Mouse (Mus musculus) neural tube, embryonic 11.5 days (tissue): ENCODE data around the gene Glrx5. TPM values are rescaled to one million over a fixed set of nuclear protein-coding genes. Genes with fewer than 3 reads are reported as not detected.
A peak's percentile ranks its signal among the peaks of the same experiment; 100 is the strongest.

Source experiments
- ATAC-seq: fragments of 200-750 bp; cut with Nextera tagmentation; 2 replicates; pipeline ENCODE4 v1.8.0; 2017; ENCODE audit warnings: moderate number of reproducible peaks, mild to moderate bottlenecking, moderate TSS enrichment, moderate library complexity; ENCODE audit not compliant: insufficient read depth, low FRiP score, low TSS enrichment
- DNase-seq: peaks from one replicate; pipeline ENCODE4 v3.0.0-alpha.2; 2015; ENCODE audit warnings: low spot score
- H3K27ac ChIP-seq: fragments of 300-500 bp; sonication (generic); 2 replicates; pipeline ENCODE4 v1.5.1; 2014; ENCODE audit warnings: low read depth, mild to moderate bottlenecking, low read length
- H3K27me3 ChIP-seq: fragments of 300-500 bp; sonication (generic); 2 replicates; pipeline ENCODE4 v1.6.1; 2014; ENCODE audit warnings: mild to moderate bottlenecking, low read length, mixed read lengths; ENCODE audit not compliant: control insufficient read depth, insufficient read depth
- H3K36me3 ChIP-seq: fragments of 300-500 bp; sonication (generic); 2 replicates; pipeline ENCODE4 v1.6.1; 2014; ENCODE audit warnings: mild to moderate bottlenecking, low read length, moderate library complexity, mixed read lengths; ENCODE audit not compliant: control insufficient read depth, insufficient read depth
- H3K4me1 ChIP-seq: fragments of 300-500 bp; sonication (generic); 2 replicates; pipeline ENCODE4 v1.6.1; 2014; ENCODE audit warnings: low read length, mixed read lengths; ENCODE audit not compliant: control insufficient read depth, insufficient read depth
- H3K4me2 ChIP-seq: fragments of 300-500 bp; sonication (generic); 2 replicates; pipeline ENCODE4 v1.6.1; 2014; ENCODE audit warnings: low read depth, mild to moderate bottlenecking, moderate library complexity
- H3K4me3 ChIP-seq: fragments of 300-500 bp; sonication (generic); 2 replicates; pipeline ENCODE4 v1.5.1; 2014; ENCODE audit warnings: low read depth, low read length
- H3K9ac ChIP-seq: fragments of 300-500 bp; sonication (generic); 2 replicates; pipeline ENCODE4 v1.6.1; 2014; ENCODE audit warnings: mild to moderate bottlenecking, low read length
- H3K9me3 ChIP-seq: fragments of 300-500 bp; sonication (generic); 2 replicates; pipeline ENCODE4 v1.6.1; 2016; ENCODE audit warnings: low read length; ENCODE audit not compliant: control insufficient read depth
- WGBS: fragments of 180-500 bp; shearing (Covaris S2); extraction: QIAGEN DNeasy Blood & Tissue Kit; methylation state at CpG from one replicate; pipeline ENCODE4 v1.1.7; 2014; 5-methylcytosine and 5-hydroxymethylcytosine counted together
- polyA plus RNA-seq: library from polyadenylated mRNA; unstranded; fragments of >200 nt; fragmentation: Nextera tagmentation; extraction: Ambion mirVana; gene quantifications from 2 replicates; pipeline ENCODE4 v1.2.1, GENCODE M21; 2014

The Glrx5 gene
- polyA plus RNA-seq, 1 experiment from 2014 or later, result 192 TPM

- Histone ChIP-seq H3K36me3 (0 out of 2 replicates have a peak, but pooled peaks cover 2% of the 10 kb centered on the region), H3K9me3 (no peaks in the 10 kb centered on the region), H3K4me3 (peak overlapping the region; percentile 62), H3K4me2 (peak overlapping the region; percentile 84), H3K9ac (peak overlapping the region; percentile 63), H3K27ac (no peak overlapping the region), H3K4me1 (peaks cover 22% of the 10 kb centered on the region), H3K27me3 (no peaks in the 10 kb centered on the region)
- DNase-seq (no peak), ATAC-seq (no peak)
- 8% methylated on average over 37 of the region's 37 CpGs for WGBS
These were observed 1.1 kb upstream of the Glrx5 start for GRCm38 (mm10) chr12:105031081-105032058.

GRCm38 (mm10) chr12:105032832-105033775, 616 bp downstream of the Glrx5 start:
- H3K4me1 ChIP-seq, result peaks cover 22% of the 10 kb centered on the region
- peak overlapping the region; percentile 81 for H3K4me3 ChIP-seq
- H3K27ac ChIP-seq, result peak overlapping the region; percentile 72; the same call in 1 of the 2 replicates
- peak; percentile 43 for ATAC-seq
- peak overlapping the region; percentile 89 for H3K4me2 ChIP-seq
- peak overlapping the region; percentile 87 for H3K9ac ChIP-seq
- WGBS, result 4% methylated on average over 45 of the region's 45 CpGs
- H3K9me3 ChIP-seq, result no peaks in the 10 kb centered on the region
- peak; percentile 62 for DNase-seq
- no peaks in the 10 kb centered on the region for H3K27me3 ChIP-seq
- 0 out of 2 replicates have a peak, but pooled peaks cover 2% of the 10 kb centered on the region for H3K36me3 ChIP-seq

GRCm38 (mm10) chr12:105034130-105034769, 1.8 kb downstream of the Glrx5 start:
- H3K27me3 ChIP-seq, result no peaks in the 10 kb centered on the region
- H3K9ac ChIP-seq, result peak overlapping the region; percentile 87; the same call in 1 of the 2 replicates
- H3K4me3 ChIP-seq, result peak overlapping the region; percentile 81
- 0 out of 2 replicates have a peak overlapping the region, but pooled peaks have one; percentile 20 for H3K27ac ChIP-seq
- H3K4me2 ChIP-seq, result peak overlapping the region; percentile 89; the same call in 1 of the 2 replicates
- ATAC-seq (no peak), DNase-seq (no peak)
- 81% methylated on average over 14 of the region's 14 CpGs for WGBS
- H3K4me1 ChIP-seq, result peaks cover 22% of the 10 kb centered on the region
- 0 out of 2 replicates have a peak, but pooled peaks cover under 1% of the 10 kb centered on the region for H3K36me3 ChIP-seq
- no peaks in the 10 kb centered on the region for H3K9me3 ChIP-seq

GRCm38 (mm10) chr12:105038211-105038610, 5.7 kb downstream of the Glrx5 start:
- H3K36me3 ChIP-seq, result peaks cover 2% of the 10 kb centered on the region; the same call in 1 of the 2 replicates
- H3K9ac ChIP-seq, result no peak overlapping the region
- no peak overlapping the region for H3K4me2 ChIP-seq
- peaks cover 14% of the 10 kb centered on the region for H3K4me1 ChIP-seq
- H3K27ac ChIP-seq, result no peak overlapping the region
- DNase-seq (no peak), ATAC-seq (no peak)
- no peak overlapping the region for H3K4me3 ChIP-seq
- no peaks in the 10 kb centered on the region for H3K27me3 ChIP-seq
- no peaks in the 10 kb centered on the region for H3K9me3 ChIP-seq
- WGBS, result 86% methylated on average over 11 of the region's 11 CpGs

- WGBS, result 84% methylated on average over 7 of the region's 7 CpGs
- peaks cover 2% of the 10 kb centered on the region; the same call in 1 of the 2 replicates for H3K36me3 ChIP-seq
These were observed 6.4 kb downstream of the Glrx5 start for GRCm38 (mm10) chr12:105038918-105039317.

GRCm38 (mm10) chr12:105039578-105040289, 7.2 kb downstream of the Glrx5 start:
- no peaks in the 10 kb centered on the region for H3K27me3 ChIP-seq
- 73% methylated on average over 12 of the region's 12 CpGs for WGBS
- H3K4me1 ChIP-seq, result no peaks in the 10 kb centered on the region
- no peak overlapping the region for H3K27ac ChIP-seq
- ATAC-seq, result no peak
- DNase-seq, result no peak
- H3K9ac ChIP-seq, result no peak overlapping the region
- no peaks in the 10 kb centered on the region for H3K9me3 ChIP-seq
- H3K4me2 ChIP-seq, result no peak overlapping the region
- peaks cover 2% of the 10 kb centered on the region; the same call in 1 of the 2 replicates for H3K36me3 ChIP-seq
- H3K4me3 ChIP-seq, result no peak overlapping the region

More at GRCm38 (mm10) chr12:105038918-105039317, 6.4 kb downstream of the Glrx5 start:
- Histone ChIP-seq H3K27ac (no peak overlapping the region), H3K9ac (no peak overlapping the region), H3K4me1 (peaks cover 7% of the 10 kb centered on the region; the same call in 1 of the 2 replicates), H3K4me3 (no peak overlapping the region), H3K9me3 (no peaks in the 10 kb centered on the region), H3K4me2 (no peak overlapping the region), H3K27me3 (no peaks in the 10 kb centered on the region)
- ATAC-seq (no peak), DNase-seq (no peak)

- no peak overlapping the region for H3K9ac ChIP-seq
- no peaks in the 10 kb centered on the region for H3K27me3 ChIP-seq
- no peak overlapping the region for H3K27ac ChIP-seq
- H3K4me1 ChIP-seq, result no peaks in the 10 kb centered on the region
- WGBS, result 97% methylated on average over 7 of the region's 7 CpGs
- H3K36me3 ChIP-seq, result peaks cover 2% of the 10 kb centered on the region; the same call in 1 of the 2 replicates
- no peak overlapping the region for H3K4me2 ChIP-seq
- ATAC-seq (no peak), DNase-seq (no peak)
- no peaks in the 10 kb centered on the region for H3K9me3 ChIP-seq
- H3K4me3 ChIP-seq, result no peak overlapping the region
These were observed 8.5 kb downstream of the Glrx5 start for GRCm38 (mm10) chr12:105040950-105041349.
